Mouse (Mus musculus) cerebellum, postnatal 36 days (tissue): ENCODE data around the gene Timmdc1.

Source experiments
- DNase-seq, 2 experiments: peaks; one replicate each; pipeline ENCODE4 v3.0.0; 2021 to 2022; ENCODE audit warnings: mixed read lengths in 2 of 2

Gene Timmdc1

DNA sequence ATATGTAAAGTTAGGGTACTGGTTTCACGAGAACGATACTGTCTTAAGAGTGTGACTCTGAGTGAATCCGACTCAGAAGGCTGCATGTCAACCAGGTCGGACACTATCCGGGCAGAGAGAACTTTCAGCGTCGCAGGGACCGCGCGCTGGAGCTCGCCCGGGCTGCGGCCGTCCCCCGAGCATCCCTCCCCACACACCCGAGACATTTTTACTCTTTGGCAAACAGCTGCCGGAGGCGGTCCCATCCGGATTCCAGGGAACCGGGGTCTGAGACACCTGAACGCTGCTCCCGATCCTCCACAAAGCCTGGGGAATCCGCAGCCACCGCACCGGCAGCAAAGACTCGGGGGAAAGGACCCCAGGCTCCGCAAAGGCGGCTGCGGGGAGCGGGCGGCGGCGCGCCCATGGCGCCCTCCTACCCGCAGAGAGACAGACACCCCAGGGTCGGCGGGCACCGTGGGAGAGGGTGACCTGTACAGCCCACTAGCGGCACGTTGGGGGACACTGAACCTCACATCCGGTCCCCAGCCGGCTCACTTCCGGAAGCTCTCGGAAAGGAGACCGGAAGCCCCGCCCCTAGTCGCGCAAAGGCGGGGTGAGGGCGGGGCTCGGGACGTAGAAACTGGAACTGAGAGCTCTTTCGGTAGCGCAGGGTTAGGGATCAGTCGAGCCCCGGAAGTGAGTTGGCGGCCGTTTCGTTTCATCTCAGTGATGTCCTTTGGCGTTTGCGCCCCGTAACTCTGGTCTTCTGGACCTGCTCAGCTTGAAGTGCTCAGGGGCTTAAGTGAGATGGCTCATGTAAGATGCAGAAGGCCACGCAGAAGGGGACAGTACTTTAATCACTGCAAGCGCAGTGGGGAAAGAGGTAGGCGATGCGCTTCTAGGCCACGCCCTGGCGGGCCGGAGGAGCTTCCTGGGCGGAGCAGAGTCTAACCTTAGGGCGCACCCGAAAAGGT is at the start of gene Timmdc1:
Timmdc1 (minus strand) TSS at position 535 of the 956 bp plus-strand sequence.
- peak; percentile 95 to 97 for DNase-seq

GRCm38 (mm10) chr16:38571481-38571880 is 49.0 kb upstream of the Timmdc1 start:
- DNase-seq = no peak

DNA sequence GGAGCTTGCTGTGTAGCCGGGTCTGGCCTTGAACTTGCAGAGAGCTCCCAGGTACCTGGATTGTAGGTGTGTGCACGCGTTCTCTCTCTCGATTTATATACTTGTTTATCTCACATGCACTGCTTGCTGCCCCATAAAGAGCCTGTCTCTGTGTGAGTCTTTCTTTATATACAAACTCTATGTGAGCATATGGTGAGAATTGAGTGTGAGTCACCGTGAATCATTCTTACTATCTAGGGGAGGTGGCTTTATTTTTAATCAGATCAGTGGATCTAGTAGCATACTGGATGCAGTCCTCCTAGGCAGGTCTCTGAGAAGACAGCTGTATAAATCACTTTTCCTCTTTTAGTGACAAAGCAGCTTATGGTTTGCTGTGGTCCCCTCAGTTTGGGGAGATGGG is 45.7 kb upstream of the Timmdc1 start:
- DNase-seq = no peak

GRCm38 (mm10) chr16:38563516-38563915 is 41.1 kb upstream of the Timmdc1 start:
- no peak for DNase-seq

- DNase-seq = no peak
These were observed 40.5 kb upstream of the Timmdc1 start for GRCm38 (mm10) chr16:38562968-38563327.

- peak; percentile 96 to 97 for DNase-seq
These were observed 39.9 kb upstream of the Timmdc1 start for GRCm38 (mm10) chr16:38562131-38562967.

- no peak for DNase-seq
These were observed 35.8 kb upstream of the Timmdc1 start, which contains the start of gene Tmem39a for GRCm38 (mm10) chr16:38558221-38558748. TSS of gene Tmem39a (plus strand) at chr16:38558698.

DNA sequence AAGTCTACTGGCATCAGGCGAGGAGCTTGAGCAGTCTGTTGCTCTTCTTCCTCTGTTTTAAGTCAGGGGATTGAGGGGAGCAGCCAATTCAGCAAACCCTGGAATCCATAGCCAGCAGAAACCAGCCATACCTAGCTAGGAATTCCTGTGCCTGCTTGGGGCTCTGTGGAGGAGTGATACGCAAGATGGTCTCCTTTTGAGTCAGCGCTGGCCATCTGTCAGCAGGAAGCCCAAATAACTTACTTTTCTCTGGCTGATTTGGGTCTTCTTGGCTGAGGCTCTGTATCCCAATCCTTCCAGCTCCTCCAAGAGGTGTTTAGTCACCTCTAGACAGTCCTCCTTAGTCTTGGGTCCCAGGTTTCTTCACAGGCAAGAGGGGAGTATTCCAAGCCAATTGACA is 33.5 kb upstream of the Timmdc1 start:
- DNase-seq = no peak

GRCm38 (mm10) chr16:38549479-38550396 is 27.3 kb upstream of the Timmdc1 start, which contains the start of gene Poglut1:
TSS of gene Poglut1 (minus strand) at chr16:38550258.
- DNase-seq = peak; percentile 81 to 85

GRCm38 (mm10) chr16:38548000-38548399 is 25.5 kb upstream of the Timmdc1 start:
- no peak for DNase-seq

DNA sequence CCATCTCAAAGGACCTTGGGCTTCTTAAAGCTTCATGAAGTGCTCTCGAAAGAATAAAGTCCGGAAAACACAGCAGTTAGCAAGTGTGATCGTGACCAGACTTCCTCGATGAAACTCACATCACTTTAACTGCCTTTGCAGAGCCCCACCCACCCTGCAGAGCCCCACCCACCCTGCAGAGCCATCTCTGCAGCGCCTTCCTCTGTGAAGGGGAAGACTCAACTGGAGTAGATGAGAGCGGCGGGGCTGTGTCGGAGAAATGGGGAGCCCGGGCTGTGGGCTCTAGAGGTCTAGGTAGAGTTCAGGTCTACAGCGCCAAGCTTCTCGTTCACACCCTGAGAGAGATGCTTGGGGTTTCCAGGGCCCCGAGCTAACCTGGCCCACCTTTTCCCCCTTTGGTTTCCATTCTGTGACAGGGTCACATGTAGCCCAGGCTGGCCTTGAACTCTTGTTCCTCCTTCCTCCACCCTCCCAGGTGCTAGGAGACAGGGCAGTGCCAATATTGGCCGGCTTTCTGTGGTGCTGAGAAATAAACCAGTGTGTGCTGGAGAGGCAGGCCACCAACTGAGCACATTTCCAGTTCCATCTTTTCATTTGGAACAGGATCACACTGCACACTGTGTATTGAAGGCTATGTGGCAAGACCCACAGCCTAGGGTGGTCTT is 16.4 kb upstream of the Timmdc1 start:
- DNase-seq = no peak

DNA sequence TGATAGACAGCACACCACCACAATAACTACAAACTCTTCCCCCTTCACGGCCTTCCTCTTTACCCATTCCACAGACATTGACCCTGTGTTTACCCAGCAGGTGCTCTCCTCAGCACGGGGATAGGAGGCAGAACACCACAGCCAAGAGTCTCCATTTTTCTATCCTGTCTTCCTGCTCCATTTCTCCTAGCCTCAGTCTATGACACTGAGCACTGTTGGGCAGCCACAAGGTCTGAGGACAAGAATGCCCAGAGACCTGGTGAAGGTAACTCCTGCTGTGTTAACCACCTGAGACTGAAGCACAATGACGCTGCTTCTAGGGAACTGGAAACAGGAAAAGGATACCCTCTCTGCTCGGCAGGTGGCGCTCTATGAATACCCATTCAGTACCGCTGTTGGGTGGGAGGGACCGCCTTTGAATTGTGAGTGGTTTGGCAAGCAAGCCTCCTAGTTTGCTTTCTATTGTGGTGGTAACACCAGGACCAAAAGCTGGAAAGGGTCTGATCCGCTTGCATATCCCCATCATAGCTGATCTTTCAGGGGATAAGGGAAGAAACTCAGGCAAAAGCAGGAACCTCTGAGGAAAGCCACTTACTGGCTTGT is 14.2 kb upstream of the Timmdc1 start:
- peak; percentile 60 to 64 for DNase-seq

DNA sequence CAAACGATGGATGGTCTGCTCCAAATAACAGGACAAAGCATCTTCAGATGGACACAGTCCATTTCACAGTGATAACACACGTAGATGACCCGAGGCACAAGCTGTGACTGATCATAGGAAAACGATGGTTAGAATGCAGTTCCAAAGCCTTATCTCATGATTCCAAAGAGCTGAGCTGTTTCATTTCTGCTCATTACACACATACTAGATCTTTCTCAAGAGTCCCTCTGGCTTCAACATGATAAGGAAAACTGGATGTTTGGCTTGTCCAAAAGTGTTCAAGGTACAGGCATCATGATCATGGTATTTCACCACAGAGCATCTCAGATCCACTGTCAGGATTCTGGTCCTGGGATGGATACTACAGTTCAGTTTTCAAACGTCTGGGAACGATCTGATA is 3.8 kb upstream of the Timmdc1 start:
- no peak for DNase-seq

DNA sequence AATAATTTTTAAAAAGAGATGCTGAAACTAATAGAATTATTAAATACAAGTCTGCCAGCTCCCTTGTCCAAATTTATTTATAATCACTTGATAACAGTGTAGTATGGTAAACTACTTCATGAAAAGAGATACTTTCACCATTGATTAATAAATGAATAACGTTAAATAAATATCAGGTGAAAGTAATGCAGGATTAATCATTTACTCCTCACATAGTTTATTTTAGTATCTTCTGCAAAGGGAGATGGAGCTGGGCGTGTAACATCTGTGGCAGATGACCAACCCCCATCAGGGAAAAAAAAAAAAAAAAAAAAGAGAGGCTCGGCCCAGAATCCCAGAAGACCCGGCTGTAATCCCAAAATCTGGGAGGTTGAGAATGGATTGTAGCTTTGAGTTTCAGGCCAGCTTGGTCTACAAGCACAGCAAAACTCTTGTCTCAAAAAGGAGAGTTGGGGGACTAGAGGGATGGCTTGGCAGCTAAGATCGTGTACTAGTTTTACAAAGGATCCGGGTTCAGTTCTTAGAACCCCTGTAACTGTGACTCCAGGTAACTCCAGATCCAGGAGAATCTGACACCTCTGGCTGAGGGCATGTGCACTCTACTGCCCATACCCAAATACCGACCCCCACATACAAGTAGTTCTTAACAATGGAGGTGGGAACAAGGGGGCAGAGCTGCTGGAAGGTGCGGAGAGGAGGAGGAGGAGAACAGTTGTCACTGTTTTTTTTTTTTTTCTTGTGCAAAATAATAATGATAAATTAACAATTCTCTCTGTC is 1.1 kb downstream of the Timmdc1 start:
- no peak for DNase-seq

DNA sequence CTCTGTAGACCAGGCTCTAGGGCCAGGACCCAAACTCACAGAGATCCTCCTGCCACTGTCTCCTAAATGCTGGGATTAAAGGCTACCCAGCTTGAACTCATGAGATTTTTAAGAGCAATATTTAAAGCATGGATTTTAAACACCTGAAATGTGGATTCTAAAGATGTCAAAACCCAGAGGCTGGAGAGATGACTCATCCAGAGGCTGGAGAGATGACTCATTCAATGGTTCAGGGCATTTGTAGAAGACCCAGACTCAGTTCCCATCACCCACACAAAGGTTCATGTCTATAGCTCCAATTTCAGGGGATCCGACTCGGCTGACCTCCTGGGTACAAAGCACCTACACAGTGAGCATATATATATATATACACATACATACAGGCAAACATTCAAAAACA is 3.3 kb downstream of the Timmdc1 start:
- no peak for DNase-seq

- no peak for DNase-seq
These were observed 11.6 kb downstream of the Timmdc1 start for GRCm38 (mm10) chr16:38510846-38511245.

DNA sequence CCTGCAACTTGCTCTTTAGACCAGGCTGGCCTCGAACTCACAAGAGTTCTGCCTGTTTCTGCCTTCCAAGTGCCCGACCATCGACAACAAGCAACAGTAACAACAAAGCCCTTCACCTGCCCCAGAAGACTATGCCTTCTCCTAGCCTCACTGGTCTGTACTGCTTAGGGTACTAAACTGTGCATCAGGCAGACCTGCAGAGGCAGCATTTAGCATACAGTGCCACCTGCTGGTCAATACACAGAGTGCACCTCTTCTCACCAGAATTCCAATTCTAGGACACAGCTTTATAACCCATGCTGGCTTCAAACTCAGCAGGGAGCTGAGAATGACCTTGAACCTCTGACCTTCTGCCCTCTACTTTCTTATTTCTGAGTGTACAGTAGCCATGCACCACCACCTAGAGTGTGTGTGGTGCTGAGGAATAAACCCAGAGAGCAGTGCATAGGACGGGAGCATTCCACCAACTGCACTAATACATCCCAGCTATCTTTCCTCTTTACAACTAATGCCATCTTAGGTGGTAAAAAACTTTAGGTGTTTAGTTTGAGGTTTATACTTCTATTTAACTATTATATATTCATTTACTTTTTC is 16.3 kb downstream of the Timmdc1 start:
- DNase-seq = peak; percentile 62 to 71

DNA sequence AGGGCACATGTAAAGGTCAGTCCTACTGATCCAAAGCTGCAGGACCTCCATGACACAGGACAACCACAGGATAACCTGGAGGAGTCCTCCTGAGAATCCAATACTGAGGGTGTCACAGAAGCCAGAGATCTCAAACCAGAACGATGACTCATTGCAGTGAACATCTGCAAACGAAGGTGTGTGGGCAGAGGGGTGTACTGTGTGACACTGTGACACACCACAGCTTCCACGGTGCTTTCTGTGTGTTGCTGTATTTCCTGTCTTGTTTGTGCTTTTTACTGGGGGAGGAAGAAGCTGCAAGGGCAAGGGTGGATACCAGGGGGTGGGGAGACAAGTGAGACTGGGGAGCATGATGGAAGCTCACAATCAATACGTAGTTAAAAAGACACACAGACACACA is 18.9 kb downstream of the Timmdc1 start:
- no peak for DNase-seq

GRCm38 (mm10) chr16:38502469-38502868 is 20.0 kb downstream of the Timmdc1 start:
- DNase-seq = no peak

DNA sequence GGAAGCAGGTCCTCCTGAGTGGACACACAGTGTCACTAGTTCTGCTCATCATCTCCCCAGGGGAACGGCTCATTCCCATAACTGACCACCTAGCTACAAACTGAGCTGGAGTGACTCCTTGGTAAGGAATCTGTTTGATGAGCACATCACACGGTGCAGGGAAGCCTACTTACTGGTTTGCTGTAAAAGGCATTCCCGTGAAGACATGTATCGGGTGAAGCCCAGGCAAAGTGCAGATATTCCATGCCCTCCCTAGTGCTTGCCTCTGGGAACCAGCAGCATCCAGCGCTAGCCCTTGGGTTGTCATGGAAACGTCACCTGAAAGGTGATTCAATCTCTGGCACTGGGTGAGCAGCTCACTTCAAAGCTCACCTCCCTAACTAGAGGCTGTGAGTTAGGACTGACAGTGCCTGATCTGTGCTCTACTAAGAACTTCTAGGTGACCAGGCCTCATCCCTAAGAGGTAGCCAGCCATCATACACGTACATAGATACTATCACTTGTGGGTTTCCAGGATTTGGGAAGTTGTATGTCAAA is 25.8 kb downstream of the Timmdc1 start:
- no peak for DNase-seq
